Mouse (Mus musculus) lung, embryonic 15.5 days (tissue): ENCODE data around the gene Rnf32. TPM values are rescaled to one million over a fixed set of nuclear protein-coding genes. Genes with fewer than 3 reads are reported as not detected.

Source experiments
- ATAC-seq: fragments of 200-750 bp; cut with Nextera tagmentation; 2 replicates; pipeline ENCODE4 v1.8.0; 2017; ENCODE audit warnings: moderate number of reproducible peaks, borderline replicate concordance; ENCODE audit not compliant: low FRiP score, low TSS enrichment; ENCODE audit errors: extremely low read depth
- H3K27ac ChIP-seq: fragments of 300-500 bp; sonication (generic); 2 replicates; pipeline ENCODE4 v1.5.1; 2015; ENCODE audit warnings: moderate library complexity, mild to moderate bottlenecking, inconsistent platforms
- H3K27me3 ChIP-seq: fragments of 300-500 bp; sonication (generic); 2 replicates; pipeline ENCODE4 v1.6.1; 2015; ENCODE audit warnings: inconsistent platforms
- H3K36me3 ChIP-seq: fragments of 300-500 bp; sonication (generic); 2 replicates; pipeline ENCODE4 v1.6.1; 2015; ENCODE audit warnings: inconsistent platforms
- H3K4me1 ChIP-seq: fragments of 300-500 bp; sonication (generic); 2 replicates; pipeline ENCODE4 v1.6.1; 2015; ENCODE audit warnings: inconsistent platforms
- H3K4me2 ChIP-seq: fragments of 300-500 bp; sonication (generic); 2 replicates; pipeline ENCODE4 v1.6.1; 2015; ENCODE audit warnings: inconsistent platforms, mild to moderate bottlenecking, moderate library complexity
- H3K4me3 ChIP-seq: fragments of 300-500 bp; sonication (generic); 2 replicates; pipeline ENCODE4 v1.5.1; 2015; ENCODE audit warnings: mild to moderate bottlenecking, inconsistent platforms
- H3K9ac ChIP-seq: fragments of 300-500 bp; sonication (generic); 2 replicates; pipeline ENCODE4 v1.6.1; 2015; ENCODE audit warnings: inconsistent platforms
- H3K9me3 ChIP-seq: fragments of 300-500 bp; sonication (generic); 2 replicates; pipeline ENCODE4 v1.6.1; 2016; ENCODE audit warnings: inconsistent platforms
- polyA plus RNA-seq: library from polyadenylated mRNA; unstranded; fragments of >200 nt; fragmentation: Nextera tagmentation; extraction: Ambion mirVana; gene quantifications from 2 replicates; pipeline ENCODE4 v1.2.1, GENCODE M21; 2015

Gene Rnf32
- polyA plus RNA-seq, 1 experiment from 2014 or later, result 5.7 TPM

GRCm38 (mm10) chr5:29274746-29275145, 79.0 kb downstream of the Rnf32 start:
- H3K27ac ChIP-seq, result no peak overlapping the region
- no peaks in the 10 kb centered on the region for H3K9me3 ChIP-seq
- H3K4me3 ChIP-seq, result no peak overlapping the region
- no peaks in the 10 kb centered on the region for H3K4me1 ChIP-seq
- H3K9ac ChIP-seq, result no peak overlapping the region
- H3K4me2 ChIP-seq, result no peak overlapping the region
- no peaks in the 10 kb centered on the region for H3K27me3 ChIP-seq
- no peaks in the 10 kb centered on the region for H3K36me3 ChIP-seq
- no peak for ATAC-seq

Other genes with a start within 250 kb of the Rnf32 start
- 9.8 and 11.6 TPM in 2 replicates for gene Lmbr1, start 182.4 kb downstream of the Rnf32 start, polyA plus RNA-seq
- 25.7 and 29.5 TPM in 2 replicates for gene Nom1, start 238.7 kb downstream of the Rnf32 start, polyA plus RNA-seq